Mouse (Mus musculus) thymus, postnatal 10 days (tissue): ENCODE data around the gene Mamdc2.

ENCODE experiments used
- DNase-seq, 2 experiments: peaks; one replicate each; pipeline ENCODE4 v3.0.0; 2021; ENCODE audit warnings: low spot score in 2 of 2

Gene Mamdc2

DNA sequence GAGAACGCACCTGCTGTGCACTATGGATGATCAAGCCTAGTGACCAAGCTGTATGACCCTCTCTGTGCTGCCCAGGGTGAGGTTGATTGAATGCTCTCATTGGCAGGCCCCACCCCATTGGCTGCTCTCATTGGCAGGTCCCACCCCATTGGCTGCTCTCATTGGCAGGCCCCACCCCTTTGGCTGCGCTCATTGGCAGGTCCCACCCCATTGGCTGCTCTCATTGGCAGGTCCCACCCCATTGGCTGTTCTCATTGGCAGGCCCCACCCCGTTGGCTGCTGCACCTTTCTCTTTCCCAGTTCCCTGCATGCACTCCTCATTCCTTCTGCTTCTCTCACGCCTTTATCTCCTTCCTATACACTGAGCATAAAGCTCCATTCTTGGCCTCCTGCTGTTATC lies 12.5 kb downstream of the Mamdc2 start:
- no peak for DNase-seq

- DNase-seq: no peak
Measured at GRCm38 (mm10) chr19:23434433-23434832, 13.8 kb downstream of the Mamdc2 start.

- DNase-seq: no peak
Measured at GRCm38 (mm10) chr19:23417668-23418067, 30.6 kb downstream of the Mamdc2 start.

- no peak for DNase-seq
Measured at GRCm38 (mm10) chr19:23410800-23411199, 37.4 kb downstream of the Mamdc2 start.

GRCm38 (mm10) chr19:23410328-23410727 lies 37.9 kb downstream of the Mamdc2 start:
- no peak for DNase-seq

GRCm38 (mm10) chr19:23401469-23402135 lies 46.6 kb downstream of the Mamdc2 start:
- DNase-seq: no peak

GRCm38 (mm10) chr19:23400485-23400884 lies 47.8 kb downstream of the Mamdc2 start:
- DNase-seq: no peak

DNA sequence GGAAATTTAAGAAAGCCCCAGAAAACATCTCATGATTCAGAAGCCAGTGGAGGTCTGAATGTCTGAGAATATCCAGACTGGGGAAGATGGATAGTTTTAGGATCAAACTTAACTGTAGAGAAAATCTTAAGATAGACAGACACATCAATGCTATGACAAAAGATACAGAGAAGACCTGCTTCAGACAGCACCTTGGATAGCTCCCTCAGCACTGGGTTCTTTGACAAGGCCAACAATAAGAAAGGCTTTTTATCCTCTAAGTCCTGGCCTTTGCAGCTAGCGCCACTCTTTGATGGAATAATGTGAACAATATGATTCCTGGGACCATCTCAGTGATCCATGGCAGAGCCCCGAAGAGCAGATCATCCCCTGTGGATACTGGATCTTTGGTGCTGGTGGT lies 52.3 kb downstream of the Mamdc2 start:
- no peak for DNase-seq

GRCm38 (mm10) chr19:23394597-23394996 lies 53.6 kb downstream of the Mamdc2 start:
- no peak for DNase-seq

- DNase-seq: no peak
Measured at GRCm38 (mm10) chr19:23388862-23389272, 59.4 kb downstream of the Mamdc2 start.

DNA sequence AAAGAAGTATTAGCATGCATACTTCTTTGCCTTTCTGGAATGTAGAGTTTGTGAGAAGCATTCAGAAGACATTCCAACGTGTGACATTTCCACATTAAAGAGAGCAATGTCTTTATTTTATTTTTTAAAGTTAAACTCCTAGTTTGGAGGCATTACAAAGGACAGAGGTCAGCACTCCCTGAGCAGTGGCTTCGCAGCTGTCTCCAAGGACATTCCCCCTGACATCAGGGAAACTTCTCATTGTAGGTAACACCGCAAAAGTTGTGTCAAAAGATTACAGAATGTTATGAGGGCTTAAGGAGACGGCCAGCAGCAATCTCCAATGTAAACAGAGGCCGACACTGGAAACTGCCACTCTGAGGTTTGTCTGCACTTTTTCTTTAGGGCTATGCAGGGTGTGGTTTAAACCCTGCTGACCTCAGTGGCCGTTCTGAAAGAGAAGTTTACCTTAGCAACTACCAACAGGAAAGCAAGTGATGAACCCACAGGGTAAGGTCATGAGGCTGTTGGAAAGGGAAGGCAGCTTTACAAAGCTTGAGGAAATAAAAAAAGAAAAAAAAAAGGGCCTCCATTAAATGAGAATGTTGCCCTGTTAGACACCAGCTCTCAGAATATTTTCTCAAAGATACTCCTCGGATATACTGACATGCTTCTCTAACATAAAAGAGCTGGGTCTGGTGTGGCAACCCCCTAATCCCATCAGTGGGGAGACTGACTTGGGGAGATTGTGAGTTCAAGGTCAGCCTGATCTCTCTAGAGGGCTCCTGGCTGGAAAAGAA lies 60.0 kb downstream of the Mamdc2 start:
- no peak for DNase-seq

DNA sequence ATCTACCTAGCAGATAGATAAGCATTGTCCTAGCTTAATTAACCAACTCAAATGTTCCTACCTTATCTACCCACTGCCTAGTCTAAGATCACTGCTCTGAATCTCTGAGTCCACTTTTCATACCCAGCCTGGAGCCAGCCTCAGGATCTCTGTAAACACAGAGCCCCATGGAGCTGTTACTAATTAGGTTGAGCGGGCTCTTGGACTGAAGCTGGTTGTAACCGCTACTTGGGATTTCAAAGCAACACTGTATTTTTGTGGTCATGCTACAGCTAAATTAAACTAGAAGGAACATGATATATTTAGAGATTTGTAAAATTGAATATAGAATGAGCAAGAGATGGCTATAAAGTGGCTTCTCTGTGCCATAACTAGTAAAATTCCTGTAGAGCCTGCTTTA lies 65.8 kb downstream of the Mamdc2 start:
- no peak for DNase-seq

- no peak for DNase-seq
Measured at GRCm38 (mm10) chr19:23380968-23381367, 67.3 kb downstream of the Mamdc2 start.

DNA sequence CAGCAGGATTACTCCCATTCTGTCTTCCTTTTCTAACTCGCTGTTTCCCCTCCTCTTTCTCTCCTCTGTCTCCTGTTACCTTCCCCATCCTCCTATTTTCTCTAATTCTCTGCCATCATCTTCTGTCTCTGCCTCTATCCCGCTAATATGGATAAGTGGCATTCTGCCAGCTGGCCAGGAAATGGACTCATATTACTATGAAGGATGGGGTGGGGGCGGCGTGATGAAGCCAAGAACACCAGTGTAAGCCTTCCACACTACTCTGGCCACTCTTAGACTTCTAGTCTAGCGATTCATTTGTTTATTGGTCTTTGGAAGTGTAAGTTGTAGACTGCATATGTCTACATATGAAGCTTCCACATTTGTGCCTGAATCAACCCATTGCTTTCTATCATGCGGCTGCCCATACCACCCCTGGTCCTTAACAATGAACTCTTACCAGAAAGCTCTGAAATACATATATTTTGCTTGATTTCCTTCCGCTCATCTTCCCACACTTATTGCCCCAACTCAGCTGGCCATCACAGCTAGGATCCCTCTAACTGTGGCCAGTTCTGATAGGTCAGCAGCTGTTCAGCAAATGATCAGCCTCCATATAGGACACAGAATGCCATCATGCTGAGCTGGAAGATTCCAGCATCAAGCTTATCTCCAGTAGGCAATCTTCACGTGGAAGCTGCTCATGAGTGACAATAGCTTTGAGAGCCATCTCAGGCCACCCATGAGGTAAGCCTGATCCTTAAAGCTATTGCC lies 68.3 kb downstream of the Mamdc2 start:
- no peak for DNase-seq

- DNase-seq: no peak
Measured at GRCm38 (mm10) chr19:23376536-23377201, 71.6 kb downstream of the Mamdc2 start.

GRCm38 (mm10) chr19:23374941-23375656 lies 73.1 kb downstream of the Mamdc2 start:
- no peak for DNase-seq

DNA sequence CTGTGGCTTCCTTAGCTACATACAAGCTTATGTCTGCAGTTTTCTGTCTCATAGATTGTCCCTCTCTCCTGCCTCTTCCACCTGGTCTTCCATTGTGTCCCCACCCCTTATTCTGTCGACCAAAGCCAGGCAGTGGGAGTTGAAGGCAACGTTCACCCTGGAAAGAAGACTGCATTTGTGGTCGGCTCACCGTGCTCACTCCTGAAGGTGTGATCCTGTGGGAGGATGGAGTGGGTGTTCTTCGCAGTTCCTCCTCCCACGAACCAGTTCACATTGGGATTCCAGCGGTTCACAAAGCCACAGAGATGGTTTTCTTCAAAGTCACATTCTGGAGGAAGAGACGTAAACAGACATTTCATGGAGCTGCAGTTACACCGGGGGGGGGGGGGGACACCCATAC lies 74.5 kb downstream of the Mamdc2 start:
- DNase-seq: no peak

- DNase-seq: peak; percentile 10 to 48
Measured at GRCm38 (mm10) chr19:23373287-23373686, 75.0 kb downstream of the Mamdc2 start.

DNA sequence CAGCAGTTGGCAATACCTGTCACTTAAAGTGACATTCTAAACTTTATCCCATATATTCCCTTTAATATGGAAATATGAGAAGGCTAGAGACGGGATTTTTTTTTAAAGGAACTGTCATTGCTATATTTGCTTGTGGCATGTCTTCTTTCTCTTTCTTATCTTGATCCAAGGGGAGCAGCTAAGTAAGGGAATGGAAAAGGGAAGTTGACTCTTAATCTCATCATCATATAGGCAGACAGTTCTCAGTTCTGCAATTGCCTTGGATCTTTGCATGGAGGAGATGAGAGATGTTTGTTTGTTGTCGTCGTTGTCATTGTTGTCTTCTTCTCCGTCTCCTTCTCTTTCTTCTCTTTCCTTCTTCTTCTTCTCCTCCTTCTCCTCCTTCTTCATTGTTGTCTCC lies 79.0 kb downstream of the Mamdc2 start:
- DNase-seq: no peak

DNA sequence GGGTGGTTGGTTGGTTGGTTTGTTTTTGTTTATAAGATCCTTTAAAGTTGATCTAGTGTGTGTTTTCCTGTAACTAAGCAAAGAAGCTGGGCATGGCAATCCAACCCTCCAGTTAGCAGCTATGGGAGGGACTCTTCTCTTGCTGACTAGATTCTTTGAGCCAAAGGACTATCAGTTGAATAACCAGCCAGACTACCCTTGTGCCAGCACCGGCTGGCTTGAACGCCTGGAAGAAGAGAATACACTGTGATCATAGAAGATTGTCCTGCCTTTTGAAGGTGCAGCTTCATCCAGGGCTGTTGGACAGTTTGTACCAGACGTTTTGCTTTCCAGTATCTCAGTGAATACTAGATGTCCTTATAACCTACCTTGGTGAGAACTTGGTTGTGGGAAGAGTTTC lies 86.2 kb downstream of the Mamdc2 start:
- DNase-seq: no peak

DNA sequence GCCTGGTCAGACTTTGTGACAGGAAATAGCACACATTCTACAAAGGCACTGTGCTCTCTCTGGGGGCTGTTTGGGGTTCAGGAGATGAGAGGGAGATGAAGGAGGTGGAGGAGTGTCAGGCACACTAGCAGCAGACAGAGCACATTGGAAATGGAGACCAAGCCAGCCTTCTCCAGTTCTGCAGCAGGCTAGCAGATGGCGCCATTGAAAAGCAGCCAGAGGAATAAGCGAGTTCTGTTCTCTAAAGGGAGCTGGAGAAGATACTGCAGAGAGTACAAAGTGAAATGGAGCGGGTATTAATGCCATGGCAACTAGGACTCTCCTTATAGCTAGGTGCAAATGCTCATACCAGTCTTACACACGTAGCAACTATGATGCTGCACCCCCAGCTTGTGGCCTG lies 87.1 kb downstream of the Mamdc2 start:
- no peak for DNase-seq
